Mouse (Mus musculus) ES-E14 (cell line): ENCODE results near the gene Usf3. TPM values are rescaled to one million over a fixed set of nuclear protein-coding genes. Genes with fewer than 3 reads are reported as not detected.
A peak's percentile ranks its signal among the peaks of the same experiment; 100 is the strongest.

ENCODE experiments used
- DNase-seq: peaks from one replicate; pipeline ENCODE4 v3.0.0-alpha.2; 2013; ENCODE audit warnings: low read depth, low spot score
- H3K27ac ChIP-seq: 2 replicates; pipeline ENCODE4 v1.5.1; 2012; ENCODE audit warnings: low read depth, mild to moderate bottlenecking, low read length, moderate library complexity, mixed read lengths; ENCODE audit not compliant: poor library complexity, insufficient read depth, severe bottlenecking
- H3K36me3 ChIP-seq: 2 replicates; pipeline ENCODE4 v1.6.1; 2012; ENCODE audit warnings: mild to moderate bottlenecking, low read length, moderate library complexity, mixed read lengths; ENCODE audit not compliant: control insufficient read depth, poor library complexity, insufficient read depth, severe bottlenecking
- H3K4me1 ChIP-seq, 2 experiments: fragments of 150-350 bp in 1 of 2; sonication (generic) in 1 of 2; 2 replicates each; pipeline ENCODE4 v1.6.1; 2012; ENCODE audit warnings: low read length in 2 of 2, mild to moderate bottlenecking in 1 of 2, mixed read lengths in 1 of 2; ENCODE audit not compliant: control insufficient read depth in 2 of 2, insufficient read depth in 2 of 2, poor library complexity in 1 of 2
- H3K4me3 ChIP-seq, 2 experiments: fragments of 150-350 bp in 1 of 2; sonication (generic) in 1 of 2; 2 replicates each; pipeline ENCODE4 v1.5.1; 2012; ENCODE audit warnings: low read length in 2 of 2, low read depth in 1 of 2, mild to moderate bottlenecking in 1 of 2, mixed read lengths in 1 of 2; ENCODE audit not compliant: insufficient read depth in 1 of 2, poor library complexity in 1 of 2, severe bottlenecking in 1 of 2
- H3K9ac ChIP-seq: 2 replicates; pipeline ENCODE4 v1.6.1; 2012; ENCODE audit warnings: low read depth, mild to moderate bottlenecking, low read length, mixed read lengths; ENCODE audit not compliant: poor library complexity, insufficient read depth, severe bottlenecking
- H3K9me3 ChIP-seq: fragments of 150-350 bp; sonication (generic); 2 replicates; pipeline ENCODE4 v1.6.1; 2012; ENCODE audit warnings: low read depth, mild to moderate bottlenecking, low read length; ENCODE audit not compliant: control insufficient read depth, insufficient read depth
- CHD2 ChIP-seq: IDR thresholded peaks from 2 replicates; pipeline ENCODE4 v1.6.1; 2014; ENCODE audit warnings: mild to moderate bottlenecking, low read depth, low read length, inconsistent platforms
- HCFC1 ChIP-seq: IDR thresholded peaks from 2 replicates; pipeline ENCODE4 v1.6.1; 2012; ENCODE audit warnings: low read length, inconsistent platforms, borderline replicate concordance; ENCODE audit not compliant: insufficient read depth
- MAFK ChIP-seq: IDR thresholded peaks from 2 replicates; pipeline ENCODE4 v1.6.1; 2014; ENCODE audit warnings: mild to moderate bottlenecking, low read depth, low read length, inconsistent platforms; ENCODE audit not compliant: insufficient read depth
- ZC3H11A ChIP-seq: IDR thresholded peaks from 2 replicates; pipeline ENCODE4 v1.6.1; 2012; ENCODE audit warnings: low read depth, mild to moderate bottlenecking, inconsistent platforms, low read length, borderline replicate concordance
- ZNF384 ChIP-seq: IDR thresholded peaks from 2 replicates; pipeline ENCODE4 v1.6.1; 2012; ENCODE audit warnings: low read depth, low read length, inconsistent platforms
- in situ Hi-C, 2 experiments: fragments of 600-800 bp; cut with MboI; formaldehyde crosslinking; loops; one replicate each; pipeline ENCODE4 v1.15.1; 2025; ENCODE audit warnings: low sequenced_read_pairs in 2 of 2, inconsistent platforms in 1 of 2; ENCODE audit not compliant: unreplicated experiment in 2 of 2
- total RNA-seq: library from RNA; depleted of rRNA; stranded (reverse); fragments of 300-350 nt; gene quantifications from 2 replicates; pipeline ENCODE4 v1.2.3, GENCODE M21; 2012

Usf3 gene
- total RNA-seq, 1 experiment: 7.1 TPM

DNA sequence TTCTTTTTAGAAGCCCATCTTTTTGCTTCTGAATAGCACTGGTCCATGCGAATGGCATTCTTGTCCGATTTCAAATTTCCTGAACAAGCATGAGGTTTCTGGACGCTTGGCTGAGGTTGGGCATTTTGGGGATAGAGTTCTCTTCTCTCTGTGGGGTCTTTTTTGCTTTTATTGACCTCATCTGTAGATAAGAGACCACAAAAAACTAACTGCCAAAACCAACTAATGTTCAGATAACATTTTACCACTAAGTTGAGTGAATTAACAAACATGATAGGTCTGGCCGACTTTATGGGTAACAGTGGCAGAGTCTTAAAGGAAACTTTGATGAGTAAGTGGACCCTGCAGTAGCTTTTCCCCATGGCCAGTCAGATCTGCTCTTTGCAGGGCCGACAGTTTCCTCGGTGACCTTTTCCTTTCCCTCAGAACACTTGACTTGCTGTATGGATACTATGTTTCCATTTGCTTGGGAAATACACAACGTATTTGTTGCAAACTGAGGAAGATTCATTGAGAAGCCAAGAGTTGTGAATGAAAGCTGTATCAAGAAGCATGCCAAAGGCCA is 1.0 kb downstream of the Usf3 start:
- Histone ChIP-seq H3K9me3 (no peaks in the 10 kb centered on the region), H3K27ac (no peak overlapping the region), H3K4me1 (peaks cover 0 to 2% of the 10 kb centered on the region in 2 experiments; a peak in 1 of 4 replicates), H3K36me3 (no peaks in the 10 kb centered on the region), H3K4me3 (peak overlapping the region; percentile 81 to 96), H3K9ac (peak overlapping the region; percentile 89)
- in situ Hi-C loops: no loop called here
- DNase-seq: no peak
- TF ChIP-seq CHD2 (no peak), ZC3H11A (no peak), HCFC1 (no peak), ZNF384 (no peak), MAFK (no peak)

DNA sequence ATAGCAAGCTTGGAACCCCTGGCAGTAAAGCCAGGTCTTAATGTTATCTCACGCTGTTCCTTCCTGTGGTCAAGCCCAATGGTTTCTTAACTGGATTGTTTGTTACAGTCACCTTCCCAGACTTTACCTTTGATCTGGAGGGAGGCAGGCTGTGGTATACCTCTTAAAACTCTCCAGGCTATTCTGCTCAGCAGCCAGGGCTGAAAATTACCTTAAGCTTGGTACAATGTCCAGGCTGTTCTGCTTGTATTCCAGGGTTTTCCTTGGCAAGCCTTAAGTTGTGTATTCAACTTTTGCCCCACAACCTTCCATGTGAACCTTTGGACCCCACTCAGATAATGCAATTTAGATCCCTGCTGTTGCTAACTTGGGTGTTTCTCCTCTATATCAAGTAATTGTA is 2.0 kb downstream of the Usf3 start:
- H3K4me1 ChIP-seq: peaks cover 0 to 2% of the 10 kb centered on the region in 2 experiments; a peak in 1 of 4 replicates
- H3K27ac ChIP-seq: no peak overlapping the region
- in situ Hi-C loops: no loop called here
- H3K4me3 ChIP-seq: no peak overlapping the region
- H3K9ac ChIP-seq: no peak overlapping the region
- no peak for TF ChIP-seq MAFK
- no peak for TF ChIP-seq ZNF384
- TF ChIP-seq CHD2: no peak
- TF ChIP-seq ZC3H11A: no peak
- TF ChIP-seq HCFC1: no peak
- H3K36me3 ChIP-seq: no peaks in the 10 kb centered on the region
- H3K9me3 ChIP-seq: no peaks in the 10 kb centered on the region
- no peak for DNase-seq

DNA sequence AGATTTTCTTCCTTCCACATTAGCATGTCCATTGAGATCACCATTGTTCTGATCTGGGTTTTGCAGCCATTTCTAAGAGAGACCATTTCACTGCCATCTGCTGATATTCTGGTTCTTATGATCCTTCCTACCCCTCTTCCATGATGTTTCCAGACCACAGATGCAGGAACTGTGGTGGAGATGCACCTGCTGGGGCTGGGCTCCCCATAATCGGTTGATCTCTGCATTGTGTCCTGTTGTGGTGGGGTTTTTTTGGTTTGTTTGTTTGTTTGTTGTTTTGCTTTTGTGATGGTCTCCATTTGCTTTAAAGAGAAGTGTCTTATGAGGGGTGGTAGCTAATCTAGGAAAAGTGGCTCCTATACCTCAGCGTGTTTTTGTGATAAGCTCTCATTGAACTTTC is 3.5 kb downstream of the Usf3 start:
- Histone ChIP-seq H3K36me3 (no peaks in the 10 kb centered on the region), H3K9ac (no peak overlapping the region), H3K4me3 (no peak overlapping the region), H3K27ac (no peak overlapping the region), H3K9me3 (no peaks in the 10 kb centered on the region), H3K4me1 (peaks cover 0 to 2% of the 10 kb centered on the region in 2 experiments; a peak in 1 of 4 replicates)
- DNase-seq: no peak
- no peak for TF ChIP-seq MAFK
- no peak for TF ChIP-seq CHD2
- no peak for TF ChIP-seq ZNF384
- no peak for TF ChIP-seq ZC3H11A
- in situ Hi-C loops: no loop called here

DNA sequence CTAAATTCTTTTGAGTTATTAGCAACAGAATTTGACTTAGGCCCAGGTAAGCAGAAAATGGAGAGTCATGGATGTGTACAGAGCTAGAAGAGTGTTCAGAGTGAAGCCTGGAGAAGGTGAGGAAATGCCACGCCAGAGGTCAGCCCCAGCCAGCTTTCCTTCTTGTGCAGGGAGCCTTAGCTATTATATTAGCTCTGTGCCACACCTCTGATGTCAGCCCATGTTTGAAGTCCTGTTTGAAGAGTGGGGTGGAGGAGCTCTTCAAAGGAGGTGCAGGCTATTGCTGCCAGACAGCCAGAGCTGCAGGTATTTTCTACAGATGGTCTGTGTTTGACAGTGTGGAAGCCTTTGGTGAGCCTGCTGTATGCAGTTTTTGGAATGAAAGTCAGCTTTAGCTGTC is 5.5 kb downstream of the Usf3 start:
- H3K36me3 ChIP-seq: no peaks in the 10 kb centered on the region
- in situ Hi-C loops: no loop called here
- H3K4me1 ChIP-seq: peaks cover 2% of the 10 kb centered on the region in 2 experiments; a peak in 2 of 4 replicates
- no peak overlapping the region for H3K4me3 ChIP-seq
- DNase-seq: no peak
- H3K9ac ChIP-seq: no peak overlapping the region
- no peaks in the 10 kb centered on the region for H3K9me3 ChIP-seq
- no peak overlapping the region for H3K27ac ChIP-seq
- TF ChIP-seq ZC3H11A (no peak), MAFK (no peak), ZNF384 (no peak), HCFC1 (no peak), CHD2 (no peak)

DNA sequence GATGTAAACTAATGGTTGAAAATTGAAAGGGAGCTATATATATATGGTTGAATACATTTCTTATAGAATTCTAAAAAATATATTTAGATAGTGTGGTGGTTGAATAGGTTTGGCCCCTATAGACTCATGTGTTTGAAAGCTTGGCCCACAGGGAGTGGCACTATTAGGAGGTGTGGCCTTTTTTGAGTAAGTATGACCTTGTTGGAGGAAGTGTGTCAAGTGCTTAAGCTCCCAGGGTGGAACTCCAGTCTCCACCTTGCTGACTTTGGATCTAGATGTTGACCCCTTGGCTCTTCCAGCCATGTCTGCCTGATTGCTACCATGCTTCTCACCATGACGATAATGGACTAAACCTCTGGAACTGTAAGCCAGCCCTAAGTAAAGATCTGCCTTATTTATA is 9.6 kb downstream of the Usf3 start:
- Histone ChIP-seq H3K27ac (no peak overlapping the region), H3K4me1 (peaks cover 0 to 2% of the 10 kb centered on the region in 2 experiments; a peak in 1 of 4 replicates), H3K9ac (no peak overlapping the region), H3K36me3 (no peaks in the 10 kb centered on the region), H3K9me3 (no peaks in the 10 kb centered on the region), H3K4me3 (no peak overlapping the region)
- TF ChIP-seq HCFC1: no peak
- no peak for TF ChIP-seq CHD2
- TF ChIP-seq ZNF384: no peak
- TF ChIP-seq ZC3H11A: no peak
- TF ChIP-seq MAFK: no peak
- in situ Hi-C loops: no loop called here
- no peak for DNase-seq
